Mouse (Mus musculus): ENCODE measurements at regions not wholly inside any gene's neighbourhood (a gene's known extent, or its start where the extent isn't known, plus 50 kb on each side); places are given as distances from the start of the nearest gene placed in this dataset.

DNA sequence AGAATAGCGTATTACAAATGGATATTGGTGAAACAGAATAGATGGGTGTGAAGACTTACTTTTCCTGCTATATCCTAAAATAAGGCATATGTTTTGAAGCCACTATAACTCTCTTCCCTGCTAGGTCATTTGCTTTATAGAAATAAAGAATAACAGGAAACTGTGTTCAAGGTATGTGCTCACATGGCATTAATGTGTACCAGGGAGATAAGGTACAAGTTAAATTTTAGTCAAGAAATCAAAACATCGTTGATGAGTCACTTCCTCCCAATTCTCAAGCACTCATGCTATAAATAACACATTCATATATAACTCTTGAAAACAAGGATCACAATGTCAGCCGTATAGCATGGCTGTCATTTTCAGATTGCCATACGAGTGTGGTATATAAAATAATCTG is 62.8 kb upstream of the Btbd3 start:
- TF ChIP-seq CTCF (IDR thresholded peaks at IDR 0.05; ENCODE audit: low read depth) (no peak), EP300 (IDR thresholded peaks at IDR 0.05; ENCODE audit: low read depth) (0 out of 2 replicates have a peak, but pooled peaks have one; percentile 23)
